ENCODE assay signal across 18 mouse cellular contexts in the genomic region with DNA sequence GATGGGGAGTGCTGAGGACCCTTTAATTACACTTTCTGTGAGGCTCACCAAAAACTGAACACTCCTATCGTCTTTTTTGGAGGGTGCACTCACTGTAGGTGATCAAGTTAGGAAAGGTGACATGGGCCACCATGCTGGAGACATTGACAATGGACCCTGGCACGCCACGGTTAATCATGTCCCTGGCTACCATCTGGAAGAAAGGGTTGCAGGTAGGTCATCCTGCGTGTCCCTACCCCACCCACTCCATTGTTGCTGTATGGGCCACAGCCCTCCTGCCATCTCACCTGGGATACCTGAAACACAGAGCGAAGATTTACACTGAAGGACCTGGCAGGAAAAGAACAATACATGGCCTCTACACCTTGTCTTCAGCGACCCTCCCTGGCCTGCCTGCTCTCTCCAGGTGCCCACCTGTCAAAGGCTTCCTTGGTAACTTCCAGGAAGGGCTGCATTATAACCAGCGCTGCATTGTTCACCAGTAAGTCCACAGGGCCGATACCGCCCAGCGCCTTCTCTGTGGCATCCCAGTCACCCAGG. TPM values are rescaled to one million over a fixed set of nuclear protein-coding genes. Genes with fewer than 3 reads are reported as not detected.
"Had no signal": no experiment of that assay in that cellular context is flagged by ENCODE, and none has a peak within 500 bp of the region (broad histone marks: within the 10 kb centered on the region; RNA-seq: fewer than 3 reads in every experiment).

No protein-coding gene starts in this region.

- H3K27ac ChIP-seq: liver, embryonic 13.5 days; liver, embryonic 15.5 days; midbrain, embryonic 10.5 days; neural tube, embryonic 13.5 days; neural tube, embryonic 15.5 days had no signal

- DNase-seq: liver, embryonic 13.5 days; liver, postnatal 0 days; lung, embryonic 14.5 days; lung, postnatal 36 days; midbrain, embryonic 14.5 days; retina, postnatal 1 day; right cerebral cortex, adult 18-20 months; right cerebral cortex, postnatal 25 days; right cerebral cortex, postnatal 4 days; thymus, adult 2 months; thymus, postnatal 25 days; thymus, postnatal 4 days had no signal

- H3K36me3 ChIP-seq: liver, embryonic 13.5 days; liver, embryonic 15.5 days; midbrain, embryonic 10.5 days; neural tube, embryonic 13.5 days had no signal

- H3K4me3 ChIP-seq: liver, embryonic 13.5 days; liver, embryonic 15.5 days; neural tube, embryonic 13.5 days; neural tube, embryonic 15.5 days had no signal

- ATAC-seq: liver, postnatal 0 days; midbrain, embryonic 16.5 days had no signal

- H3K9me3 ChIP-seq: liver, embryonic 13.5 days; liver, embryonic 15.5 days; midbrain, embryonic 10.5 days; neural tube, embryonic 13.5 days; neural tube, embryonic 15.5 days had no signal

- H3K9ac ChIP-seq: liver, embryonic 13.5 days; liver, embryonic 15.5 days; liver, postnatal 0 days; lung, embryonic 14.5 days; neural tube, embryonic 13.5 days; neural tube, embryonic 15.5 days had no signal

RNA-seq across cellular contexts. Expression of gene Cbr2, which starts 1.5 kb away (rescaled TPM):
- total RNA-seq: megakaryocyte-erythroid progenitor cell, adult 5-6 weeks had no signal
